Mouse (Mus musculus) CD8-positive naive resting alpha-beta T cell, adult 2 months (primary cell): ENCODE data around the gene Rock2.

ENCODE experiments used
- DNase-seq, 2 experiments: peaks; one replicate each; pipeline ENCODE4 v3.0.0; 2022; ENCODE audit warnings: low read depth in 2 of 2, low spot score in 2 of 2

The Rock2 gene

DNA sequence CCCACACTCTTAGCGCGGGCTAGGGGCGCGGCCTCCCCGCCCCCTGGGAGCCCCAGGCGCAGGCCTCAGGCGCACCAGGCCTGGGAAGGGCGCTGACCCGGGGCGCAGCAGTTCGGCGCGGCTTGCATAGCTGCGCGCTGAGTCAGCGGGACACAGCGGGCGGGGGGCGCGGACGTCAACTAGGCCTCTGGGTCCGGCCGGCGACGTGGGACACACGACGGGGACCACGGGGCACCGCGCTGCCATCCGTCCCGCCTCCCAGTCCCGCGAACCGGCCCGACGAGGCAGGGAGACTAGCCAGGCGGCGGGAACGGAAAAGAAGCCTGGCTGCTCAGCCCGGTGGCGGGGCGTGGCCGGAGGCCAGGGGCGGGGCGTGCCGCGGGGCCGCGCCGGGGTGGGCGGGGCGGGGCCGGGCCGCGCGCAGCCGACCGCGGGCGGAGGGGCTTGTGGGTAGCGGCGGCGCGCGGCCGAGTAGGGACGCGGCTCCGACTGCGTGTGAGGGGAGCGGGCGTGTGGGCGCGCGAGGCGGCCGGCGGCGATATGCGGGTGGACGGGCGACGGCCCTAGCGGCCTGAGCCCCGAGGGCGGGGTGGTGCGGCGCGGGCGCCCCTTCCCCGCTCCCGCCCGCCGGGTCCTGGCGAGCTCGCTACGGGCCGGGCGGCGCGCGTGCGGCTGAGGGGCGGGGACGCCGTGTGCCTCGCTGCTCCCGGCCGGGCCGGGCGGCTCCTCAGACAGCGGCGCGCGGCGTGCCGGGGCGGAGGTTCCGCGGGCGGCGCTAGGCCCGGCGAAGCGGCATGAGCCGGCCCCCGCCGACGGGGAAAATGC lies at the start of gene Rock2:
Rock2 (plus strand) TSS at position 500 of the 825 bp plus-strand sequence.
- peak; percentile 68 to 72 for DNase-seq

DNA sequence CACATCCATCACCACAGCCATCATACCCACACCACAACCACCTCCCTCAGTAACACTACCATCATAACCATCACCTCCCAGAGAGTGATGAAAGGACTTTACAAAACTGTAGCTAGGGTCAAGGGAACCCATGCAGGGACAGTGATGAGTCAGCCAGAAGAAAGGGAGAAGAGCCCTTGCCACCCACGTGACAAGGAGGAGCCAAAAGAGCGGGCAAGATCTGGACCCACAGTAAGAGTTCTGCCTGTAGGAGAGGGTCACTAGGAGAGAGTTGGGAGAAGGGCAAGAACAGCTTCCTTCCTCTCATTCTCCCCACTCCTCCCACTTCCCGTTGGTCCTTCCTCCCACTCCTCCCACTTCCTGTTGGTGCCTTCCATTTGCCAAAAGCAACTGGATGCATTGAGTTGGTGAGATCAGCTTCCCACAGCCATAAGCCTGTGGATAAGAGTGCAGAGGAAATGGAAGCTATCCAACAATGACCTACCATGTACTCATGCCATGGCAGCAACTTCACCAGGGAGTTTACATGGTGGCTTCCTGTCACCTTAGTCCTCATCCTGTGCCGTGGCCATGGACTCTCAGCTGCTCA lies 47.4 kb upstream of the Rock2 start:
- DNase-seq = no peak

GRCm38 (mm10) chr12:16848501-16848900 lies 46.2 kb upstream of the Rock2 start:
- no peak for DNase-seq

- DNase-seq = no peak
These were observed 44.9 kb upstream of the Rock2 start for GRCm38 (mm10) chr12:16849821-16850220.

- no peak for DNase-seq
These were observed 44.0 kb upstream of the Rock2 start for GRCm38 (mm10) chr12:16850431-16851375.

DNA sequence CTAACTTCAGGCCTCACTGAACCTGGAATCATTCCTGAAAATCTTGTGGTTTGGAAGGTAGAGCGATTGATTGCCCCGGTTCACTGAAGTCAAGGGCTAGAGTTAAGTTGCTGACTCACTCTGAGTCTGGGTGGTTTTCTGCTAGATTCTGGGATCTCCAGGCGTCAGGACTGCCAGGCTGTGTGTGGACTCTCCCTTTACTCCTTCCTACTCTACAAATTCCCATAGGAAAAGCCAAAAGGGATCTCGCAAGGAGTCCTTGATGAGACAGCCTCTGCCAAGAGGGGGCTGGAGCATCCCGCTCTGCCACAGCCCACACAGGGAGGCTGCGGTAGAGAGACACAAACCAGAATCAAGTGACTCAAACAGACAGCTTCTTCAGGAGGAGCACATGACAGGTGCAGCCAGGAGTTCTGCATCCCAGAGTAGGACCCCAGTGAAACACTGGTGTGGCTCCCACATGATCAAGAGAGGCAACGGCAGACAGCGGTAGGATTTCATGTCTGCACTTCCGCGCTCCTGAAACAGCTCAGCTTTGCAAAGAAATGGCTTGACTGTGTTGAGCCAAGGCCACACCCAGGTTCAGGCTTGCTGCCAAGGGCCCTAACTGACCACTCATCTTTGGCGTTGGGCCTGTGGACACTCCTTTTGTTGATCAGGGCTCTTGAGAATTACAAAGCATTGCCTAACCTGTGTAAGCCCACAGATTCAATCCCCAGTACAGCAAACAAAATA lies 41.1 kb upstream of the Rock2 start:
- no peak for DNase-seq

DNA sequence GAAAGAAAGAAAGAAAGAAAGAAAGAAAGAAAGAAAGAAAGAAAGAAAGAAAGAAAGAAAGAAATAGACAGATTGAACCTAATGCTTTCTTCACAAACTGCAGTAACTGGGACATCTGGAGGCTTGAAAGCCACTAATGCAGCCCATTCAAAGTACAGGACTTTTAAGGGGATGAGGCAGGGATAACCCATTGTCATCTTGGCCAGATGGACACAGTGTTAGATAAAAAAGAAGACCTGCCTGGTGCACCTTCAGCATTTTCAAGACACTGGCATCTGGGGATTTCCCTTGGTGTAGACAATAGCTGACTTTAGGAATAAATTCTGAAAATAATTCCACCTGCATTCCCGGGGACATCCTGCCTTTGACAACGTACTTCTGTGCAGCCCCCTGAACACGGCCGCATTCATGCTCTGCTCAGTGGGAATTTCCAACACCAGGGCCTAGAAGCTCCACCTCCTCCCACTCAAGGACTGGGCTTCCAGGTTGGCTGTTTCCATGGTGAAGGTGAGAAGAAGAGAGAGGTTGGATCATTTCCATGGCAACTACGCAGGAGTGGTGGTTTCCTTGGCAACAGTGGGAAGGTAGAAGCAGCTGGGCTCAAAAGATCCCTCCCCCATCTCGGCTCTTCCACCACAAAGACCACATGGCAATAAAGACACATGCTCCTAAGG lies 38.9 kb upstream of the Rock2 start:
- no peak for DNase-seq

GRCm38 (mm10) chr12:16856306-16856679 lies 38.4 kb upstream of the Rock2 start:
- no peak for DNase-seq

DNA sequence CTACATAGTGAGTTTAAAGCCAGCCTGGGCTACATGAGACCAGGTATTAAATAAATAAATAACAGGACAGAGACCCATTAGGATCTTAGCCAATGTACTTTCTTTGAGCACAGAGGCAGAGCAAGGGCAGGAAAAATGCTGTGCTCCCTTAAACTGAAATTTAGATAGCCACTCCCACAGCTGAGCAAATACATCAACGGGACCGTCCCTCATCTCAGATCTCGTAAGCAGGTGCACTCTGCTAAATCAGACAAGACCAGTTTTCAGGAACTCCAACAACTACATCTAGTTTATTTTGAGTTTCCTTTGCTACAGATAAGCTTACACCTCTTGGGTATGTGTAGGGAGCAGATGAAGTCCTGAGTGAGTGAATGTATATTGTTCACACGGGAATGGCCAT lies 36.6 kb upstream of the Rock2 start:
- DNase-seq = no peak

GRCm38 (mm10) chr12:16859781-16860180 lies 34.9 kb upstream of the Rock2 start:
- DNase-seq = no peak

DNA sequence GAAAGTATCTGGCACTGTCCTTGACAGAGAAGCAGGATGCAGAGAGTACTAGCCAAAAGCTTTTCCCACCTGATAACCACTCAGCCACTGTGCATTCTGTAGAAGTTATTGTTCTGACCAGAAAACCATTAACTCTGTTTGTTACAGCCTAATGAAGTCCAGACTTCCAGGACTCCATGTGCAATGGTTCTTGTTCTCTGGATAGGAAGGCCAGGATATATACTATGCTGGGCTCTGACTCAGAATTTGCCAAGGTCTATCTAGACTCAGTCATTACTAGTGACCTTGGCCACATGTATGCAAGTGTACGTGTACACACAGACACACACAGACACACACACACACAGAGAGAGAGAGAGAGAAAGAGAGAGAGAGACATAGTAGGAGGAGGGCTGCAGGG lies 34.2 kb upstream of the Rock2 start:
- no peak for DNase-seq

DNA sequence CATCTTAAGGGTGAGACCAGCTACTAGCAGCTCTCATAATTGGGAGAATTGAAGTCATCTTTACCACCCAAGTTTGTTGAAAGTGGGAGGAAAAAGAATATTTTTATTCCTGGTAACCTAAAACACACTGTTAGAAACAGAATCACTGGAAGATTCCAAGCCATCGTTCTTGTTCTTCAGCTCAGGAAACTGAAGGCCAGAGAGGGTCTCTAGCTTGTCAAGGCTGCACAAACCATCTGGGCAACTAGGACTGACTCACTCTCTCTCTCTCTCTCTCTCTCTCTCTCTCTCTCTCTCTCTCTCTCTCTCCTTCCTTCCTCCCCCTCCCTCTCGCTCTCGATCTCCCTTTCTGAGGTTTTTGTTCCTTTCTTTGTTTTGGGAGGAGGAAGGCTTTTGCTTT lies 33.7 kb upstream of the Rock2 start:
- DNase-seq = no peak

GRCm38 (mm10) chr12:16864477-16864876 lies 30.2 kb upstream of the Rock2 start:
- DNase-seq = no peak

GRCm38 (mm10) chr12:16865871-16866270 lies 28.8 kb upstream of the Rock2 start:
- DNase-seq = no peak

- DNase-seq = no peak
These were observed 28.2 kb upstream of the Rock2 start for GRCm38 (mm10) chr12:16866460-16866859.

DNA sequence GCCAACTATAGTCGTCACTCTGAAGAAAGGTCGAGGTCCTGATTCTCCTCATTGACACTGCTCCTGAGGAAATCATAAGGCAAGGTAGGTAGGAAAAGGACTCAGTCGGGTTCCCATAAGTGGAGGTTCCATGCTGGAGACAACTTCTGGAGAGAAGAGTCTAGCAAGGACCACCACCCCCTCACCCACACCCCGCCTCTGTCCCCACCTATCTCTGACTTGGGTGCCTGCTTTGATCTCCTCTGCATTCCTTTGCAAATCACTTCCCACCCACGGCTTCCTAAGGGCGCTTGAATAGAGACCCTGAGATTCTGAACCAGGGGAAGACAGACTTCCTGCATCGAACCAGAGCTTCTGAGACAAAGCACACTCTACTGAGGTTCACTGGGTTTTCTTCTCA lies 27.4 kb upstream of the Rock2 start:
- no peak for DNase-seq

GRCm38 (mm10) chr12:16868618-16869017 lies 26.1 kb upstream of the Rock2 start:
- DNase-seq = no peak

DNA sequence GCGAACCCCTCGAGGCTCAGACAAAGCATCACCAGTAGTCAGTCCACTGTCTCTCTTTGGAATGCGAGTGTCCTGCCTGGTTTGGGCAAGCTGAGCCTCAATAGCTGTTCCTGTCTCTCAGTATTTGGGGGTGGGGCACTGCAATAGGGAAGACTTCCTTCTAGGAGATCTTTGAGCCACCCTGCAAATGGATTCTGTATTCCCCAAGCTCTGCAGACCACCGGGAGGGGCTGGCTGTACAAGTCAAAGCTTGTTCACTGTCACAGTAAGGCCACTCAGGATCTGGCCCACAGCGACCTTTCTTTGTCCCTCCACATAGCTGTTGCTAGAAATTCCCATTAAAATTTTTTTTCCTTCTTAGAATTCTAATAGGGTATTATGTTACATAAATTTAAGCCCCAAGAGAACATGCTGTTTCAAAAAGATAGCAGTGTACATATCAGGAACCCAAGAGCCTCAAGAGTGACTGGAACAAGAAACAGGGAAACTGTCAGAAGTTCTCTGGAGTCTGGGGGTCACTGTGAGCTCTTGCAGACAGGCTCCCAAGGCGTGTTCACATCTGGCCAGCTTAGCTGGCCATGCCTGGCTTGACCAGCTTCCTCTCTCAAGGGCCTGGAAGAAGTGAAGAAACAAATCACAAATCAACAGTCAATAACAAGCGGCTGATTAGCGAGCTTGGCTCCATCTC lies 25.5 kb upstream of the Rock2 start:
- no peak for DNase-seq

DNA sequence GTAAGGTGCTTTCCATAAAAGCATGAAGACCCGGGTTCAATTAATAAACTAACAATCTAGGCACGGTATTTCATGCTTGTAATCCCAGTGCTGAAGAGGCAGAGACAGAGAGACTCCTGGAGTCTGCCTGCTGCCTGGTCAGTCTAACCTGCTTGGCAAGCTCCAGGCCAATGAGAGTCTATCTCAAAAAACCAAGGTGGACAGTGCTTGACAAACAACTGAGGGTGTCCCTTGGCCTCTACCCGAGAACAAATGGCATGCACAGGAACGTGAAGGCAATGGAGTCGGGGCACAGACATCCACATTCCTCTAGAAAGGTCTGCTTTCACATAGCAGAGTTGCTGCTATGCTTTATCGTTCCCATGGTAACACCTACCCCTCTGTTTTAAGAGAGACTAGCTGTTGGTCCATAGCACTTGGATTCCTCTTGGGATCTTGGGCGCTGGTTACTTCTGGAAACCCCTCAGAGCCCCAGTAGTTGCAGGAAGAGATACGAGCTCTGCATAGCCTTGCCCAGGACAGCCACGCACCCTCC lies 24.8 kb upstream of the Rock2 start:
- DNase-seq = no peak
